Mouse (Mus musculus): ENCODE measurements around the gene Maco1. TPM values are rescaled to one million over a fixed set of nuclear protein-coding genes. Genes with fewer than 3 reads are reported as not detected.

Gene Maco1
- total RNA-seq, 1 experiment: 56.1 TPM

DNA sequence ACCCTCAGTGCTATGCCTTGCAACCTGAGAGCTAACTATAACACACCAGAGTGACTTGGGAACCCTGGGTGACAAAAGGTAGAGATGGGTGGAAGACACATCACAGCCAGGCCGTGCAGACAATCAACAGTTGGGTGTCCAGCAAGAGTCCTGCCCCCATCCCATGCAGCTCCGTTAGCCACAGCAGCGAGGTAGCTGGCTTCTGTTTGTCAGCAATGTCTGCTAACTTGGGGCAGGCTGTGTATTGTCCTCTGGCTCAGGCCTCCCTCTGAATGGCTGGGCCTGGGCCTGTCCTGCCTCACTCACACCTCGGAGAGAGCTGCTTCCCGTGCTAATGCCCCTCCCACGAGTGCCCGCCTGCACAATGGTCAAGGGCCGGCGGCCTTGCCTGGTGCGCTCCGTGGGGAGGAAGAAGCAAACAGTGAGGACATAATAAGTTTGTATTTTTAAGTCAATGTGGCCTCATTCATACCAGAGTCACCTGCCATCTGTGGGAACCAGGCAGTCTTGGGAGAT lies 100.2 kb downstream of the Maco1 start:
- peaks cover 13% of the 10 kb centered on the region; the same call in 1 of the 2 replicates for H3K36me3 ChIP-seq (ENCODE audit: control insufficient read depth, insufficient read depth, low read length, poor library complexity, severe bottlenecking)
- H3K27ac ChIP-seq (ENCODE audit: insufficient read depth, low read depth, low read length, poor library complexity, severe bottlenecking): no peak overlapping the region
- H3K9ac ChIP-seq (ENCODE audit: insufficient read depth, low read depth, low read length, poor library complexity, severe bottlenecking): no peak overlapping the region
- no peak overlapping the region for H3K4me3 ChIP-seq (ENCODE audit: insufficient read depth in 1 of 2, low read depth in 1 of 2, low read length in 2 of 2, poor library complexity in 1 of 2, severe bottlenecking in 1 of 2)
- no peak for DNase-seq (ENCODE audit: low read depth, low spot score)
- in situ Hi-C loops (cut with MboI; ENCODE audit: low sequenced_read_pairs in 2 of 2, unreplicated experiment in 2 of 2): no loop called here
- H3K9me3 ChIP-seq (ENCODE audit: control insufficient read depth, insufficient read depth, low read depth, low read length): no peaks in the 10 kb centered on the region
- TF ChIP-seq MAFK (IDR thresholded peaks at IDR 0.05; ENCODE audit: insufficient read depth, low read depth, low read length): no peak
- TF ChIP-seq CHD2 (IDR thresholded peaks at IDR 0.05; ENCODE audit: low read depth, low read length): no peak
- TF ChIP-seq HCFC1 (IDR thresholded peaks at IDR 0.05; ENCODE audit: borderline replicate concordance, insufficient read depth, low read length): no peak
- no peak for TF ChIP-seq ZNF384 (IDR thresholded peaks at IDR 0.05; ENCODE audit: low read depth, low read length)
- peaks cover 2 to 23% of the 10 kb centered on the region in 2 experiments; a peak in 2 of 4 replicates for H3K4me1 ChIP-seq (ENCODE audit: control insufficient read depth in 2 of 2, insufficient read depth in 2 of 2, low read length in 2 of 2, poor library complexity in 1 of 2)

Other genes with a start within 250 kb of the Maco1 start
- 5.9 and 6.1 TPM in 2 replicates for gene Man1c1, start 149.1 kb downstream of the Maco1 start, total RNA-seq (2012; rRNA removed)
- gene Ldlrap1, start 85.3 kb downstream of the Maco1 start, total RNA-seq (2012; rRNA removed): 15.0 and 16.6 TPM in 2 replicates
- 12.4 and 21.0 TPM in 2 replicates for gene Rhd, start 11.2 kb upstream of the Maco1 start, total RNA-seq (2012; rRNA removed)
- 118 and 183 TPM in 2 replicates for gene Tmem50a, start 61.7 kb upstream of the Maco1 start, total RNA-seq (2012; rRNA removed)
- gene Rsrp1, start 70.2 kb upstream of the Maco1 start, total RNA-seq (2012; rRNA removed): 93.9 and 130 TPM in 2 replicates
- gene Syf2, start 77.6 kb upstream of the Maco1 start, total RNA-seq (2012; rRNA removed): 68.3 and 76.6 TPM in 2 replicates